Mouse (Mus musculus): ENCODE measurements around the gene Slc22a17. TPM values are rescaled to one million over a fixed set of nuclear protein-coding genes. Genes with fewer than 3 reads are reported as not detected.
A peak's percentile ranks its signal among the peaks of the same experiment; 100 is the strongest.

The Slc22a17 gene
- polyA plus RNA-seq, 1 experiment from 2014 or later: 52.4 TPM

GRCm38 (mm10) chr14:54936831-54937160 is 23.9 kb upstream of the Slc22a17 start:
- peaks cover 16% of the 10 kb centered on the region for H3K36me3 ChIP-seq
- no peak overlapping the region for H3K4me3 ChIP-seq
- peaks cover 9% of the 10 kb centered on the region for H3K27me3 ChIP-seq (ENCODE audit: insufficient read depth, poor library complexity, severe bottlenecking)
- no peak overlapping the region for H3K27ac ChIP-seq
- H3K4me1 ChIP-seq: peaks cover 22% of the 10 kb centered on the region
- no peaks in the 10 kb centered on the region for H3K9me3 ChIP-seq
- 30% methylated on average over 6 of the region's 6 CpGs for WGBS
- DNase-seq (ENCODE audit: low spot score): no peak

- WGBS: 34% methylated on average over 8 of the region's 8 CpGs
- H3K27ac ChIP-seq: peak within 1 kb of the TSS; percentile 62
- DNase-seq (ENCODE audit: low spot score): no peak
- peaks cover 22% of the 10 kb centered on the region for H3K4me1 ChIP-seq
- H3K4me3 ChIP-seq: 0 out of 2 replicates have a peak within 1 kb of the TSS, but pooled peaks have one; percentile 9
- no peaks in the 10 kb centered on the region for H3K9me3 ChIP-seq
- H3K36me3 ChIP-seq: peaks cover 10% of the 10 kb centered on the region
- peaks cover 9% of the 10 kb centered on the region for H3K27me3 ChIP-seq (ENCODE audit: insufficient read depth, poor library complexity, severe bottlenecking)
These were observed 23.2 kb upstream of the Slc22a17 start, which contains the start of gene Cmtm5 for GRCm38 (mm10) chr14:54935904-54936830. TSS of gene Cmtm5 (plus strand) at chr14:54936261.

- WGBS: 34% methylated on average over 6 of the region's 6 CpGs
- H3K27ac ChIP-seq: no peak within 1 kb of the TSS
- H3K4me3 ChIP-seq: no peak within 1 kb of the TSS
- peaks cover 34% of the 10 kb centered on the region for H3K4me1 ChIP-seq
- no peak for DNase-seq (ENCODE audit: low spot score)
- H3K27me3 ChIP-seq (ENCODE audit: insufficient read depth, poor library complexity, severe bottlenecking): peaks cover 20% of the 10 kb centered on the region
- H3K9me3 ChIP-seq: no peaks in the 10 kb centered on the region
- no peaks in the 10 kb centered on the region for H3K36me3 ChIP-seq
These were observed 19.8 kb upstream of the Slc22a17 start, which contains the start of gene Il25 for GRCm38 (mm10) chr14:54932645-54933150. TSS of gene Il25 (plus strand) at chr14:54932695.

- Histone ChIP-seq H3K27me3 (ENCODE audit: insufficient read depth, poor library complexity, severe bottlenecking) (peaks cover 28% of the 10 kb centered on the region; the same call in 1 of the 2 replicates), H3K4me1 (peaks cover 45% of the 10 kb centered on the region), H3K4me3 (no peak overlapping the region), H3K9me3 (no peaks in the 10 kb centered on the region), H3K36me3 (no peaks in the 10 kb centered on the region), H3K27ac (no peak overlapping the region)
- no peak for DNase-seq (ENCODE audit: low spot score)
- WGBS: 26% methylated on average over 2 of the region's 2 CpGs
These were observed 17.5 kb upstream of the Slc22a17 start for GRCm38 (mm10) chr14:54930431-54930830.

DNA sequence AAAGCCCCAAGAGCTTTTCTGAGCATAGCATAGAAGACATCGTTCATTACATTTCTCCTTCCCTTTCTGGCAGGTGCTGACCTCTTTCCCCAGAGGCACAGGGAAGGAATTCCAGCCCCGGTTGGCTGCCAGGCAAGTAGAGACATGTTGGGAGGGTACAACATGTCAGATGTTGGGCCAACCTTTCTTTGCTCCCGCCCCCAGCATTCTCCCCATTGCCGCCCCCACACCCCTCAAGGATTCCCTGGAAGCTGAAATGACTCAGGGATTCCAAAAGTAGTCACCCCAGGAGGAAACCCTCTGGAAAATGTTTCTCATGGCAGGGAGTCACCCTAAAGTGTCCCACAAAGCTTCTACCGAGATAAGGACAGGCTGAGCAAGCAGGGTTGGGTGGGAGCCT is 16.9 kb upstream of the Slc22a17 start:
- Histone ChIP-seq H3K4me3 (no peak overlapping the region), H3K4me1 (peaks cover 47% of the 10 kb centered on the region), H3K9me3 (no peaks in the 10 kb centered on the region), H3K36me3 (no peaks in the 10 kb centered on the region), H3K27ac (no peak overlapping the region), H3K27me3 (ENCODE audit: insufficient read depth, poor library complexity, severe bottlenecking) (peaks cover 28% of the 10 kb centered on the region; the same call in 1 of the 2 replicates)
- DNase-seq (ENCODE audit: low spot score): no peak
- WGBS: 67% methylated on average over 5 of the region's 5 CpGs

- Histone ChIP-seq H3K9me3 (no peaks in the 10 kb centered on the region), H3K4me3 (peak overlapping the region; percentile 72), H3K36me3 (peaks cover 4% of the 10 kb centered on the region), H3K4me1 (peaks cover 53% of the 10 kb centered on the region), H3K27me3 (ENCODE audit: insufficient read depth, poor library complexity, severe bottlenecking) (peaks cover 26% of the 10 kb centered on the region; the same call in 1 of the 2 replicates), H3K27ac (peak overlapping the region; percentile 95)
- DNase-seq (ENCODE audit: low spot score): no peak
- 12% methylated on average over 7 of the region's 7 CpGs for WGBS
These were observed 14.4 kb upstream of the Slc22a17 start for GRCm38 (mm10) chr14:54927296-54927695.

DNA sequence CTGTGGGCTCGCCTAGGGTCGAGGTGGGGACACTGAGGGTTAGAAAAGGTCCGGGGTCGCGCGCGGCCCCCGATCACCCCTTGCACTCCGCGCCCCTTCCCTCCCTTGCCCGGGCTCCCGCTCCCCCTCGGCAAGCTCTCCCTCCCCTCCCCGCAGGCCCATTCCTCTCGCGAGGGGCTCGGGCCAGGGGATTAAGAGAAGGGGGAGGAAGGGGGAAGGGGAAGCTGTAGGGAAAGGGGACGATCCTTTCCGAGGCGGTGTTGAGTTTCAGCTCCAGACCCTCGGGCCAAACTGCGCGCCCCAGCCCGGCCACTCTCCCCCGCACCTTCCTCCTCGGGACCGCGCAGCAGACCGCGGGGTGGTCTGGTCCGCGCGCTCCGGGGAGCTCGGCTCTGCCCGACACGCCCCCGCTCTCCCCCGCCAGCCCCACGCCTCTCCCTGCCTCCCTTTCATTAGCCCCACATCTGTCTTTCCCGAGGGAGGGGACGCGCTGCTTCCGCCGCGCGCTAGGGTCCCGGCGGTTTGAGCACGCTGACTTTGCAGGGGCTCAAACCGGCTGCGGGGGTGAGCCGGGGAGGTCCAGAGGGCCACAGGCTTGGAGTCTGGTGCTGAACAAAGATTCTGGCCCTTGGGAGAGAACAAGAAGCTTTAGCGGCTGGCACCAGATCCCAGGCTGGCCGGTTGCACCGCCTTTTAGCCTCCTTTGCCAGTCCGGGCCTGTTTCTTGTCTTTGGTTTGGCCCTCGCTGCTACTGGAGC is 13.6 kb upstream of the Slc22a17 start:
- peaks cover 12% of the 10 kb centered on the region for H3K36me3 ChIP-seq
- H3K9me3 ChIP-seq: 0 out of 2 replicates have a peak, but pooled peaks cover under 1% of the 10 kb centered on the region
- under 1% methylated on average over 48 of the region's 58 CpGs for WGBS
- H3K27me3 ChIP-seq (ENCODE audit: insufficient read depth, poor library complexity, severe bottlenecking): peaks cover 26% of the 10 kb centered on the region; the same call in 1 of the 2 replicates
- H3K4me1 ChIP-seq: peaks cover 53% of the 10 kb centered on the region
- peak overlapping the region; percentile 72 for H3K4me3 ChIP-seq
- H3K27ac ChIP-seq: peak overlapping the region; percentile 95
- no peak for DNase-seq (ENCODE audit: low spot score)

GRCm38 (mm10) chr14:54925349-54926342 is 12.7 kb upstream of the Slc22a17 start, which contains the start of gene Efs:
TSS of gene Efs (minus strand) at chr14:54926126.
- H3K4me3 ChIP-seq: peak within 1 kb of the TSS; percentile 72
- WGBS: 3% methylated on average over 57 of the region's 57 CpGs
- peak; percentile 87 for DNase-seq (ENCODE audit: low spot score)
- peaks cover 53% of the 10 kb centered on the region for H3K4me1 ChIP-seq
- H3K9me3 ChIP-seq: peaks cover 9% of the 10 kb centered on the region; the same call in 1 of the 2 replicates
- H3K27me3 ChIP-seq (ENCODE audit: insufficient read depth, poor library complexity, severe bottlenecking): peaks cover 26% of the 10 kb centered on the region; the same call in 1 of the 2 replicates
- peaks cover 21% of the 10 kb centered on the region for H3K36me3 ChIP-seq
- peak within 1 kb of the TSS; percentile 95 for H3K27ac ChIP-seq

- peak; percentile 90 for DNase-seq (ENCODE audit: low spot score)
- Histone ChIP-seq H3K27ac (peak overlapping the region; percentile 95), H3K9me3 (peaks cover 9% of the 10 kb centered on the region; the same call in 1 of the 2 replicates), H3K36me3 (peaks cover 30% of the 10 kb centered on the region), H3K27me3 (ENCODE audit: insufficient read depth, poor library complexity, severe bottlenecking) (peaks cover 26% of the 10 kb centered on the region; the same call in 1 of the 2 replicates), H3K4me3 (peak overlapping the region; percentile 72), H3K4me1 (peaks cover 45% of the 10 kb centered on the region)
- 20% methylated on average over 7 of the region's 7 CpGs for WGBS
These were observed 11.9 kb upstream of the Slc22a17 start for GRCm38 (mm10) chr14:54924641-54925348.

DNA sequence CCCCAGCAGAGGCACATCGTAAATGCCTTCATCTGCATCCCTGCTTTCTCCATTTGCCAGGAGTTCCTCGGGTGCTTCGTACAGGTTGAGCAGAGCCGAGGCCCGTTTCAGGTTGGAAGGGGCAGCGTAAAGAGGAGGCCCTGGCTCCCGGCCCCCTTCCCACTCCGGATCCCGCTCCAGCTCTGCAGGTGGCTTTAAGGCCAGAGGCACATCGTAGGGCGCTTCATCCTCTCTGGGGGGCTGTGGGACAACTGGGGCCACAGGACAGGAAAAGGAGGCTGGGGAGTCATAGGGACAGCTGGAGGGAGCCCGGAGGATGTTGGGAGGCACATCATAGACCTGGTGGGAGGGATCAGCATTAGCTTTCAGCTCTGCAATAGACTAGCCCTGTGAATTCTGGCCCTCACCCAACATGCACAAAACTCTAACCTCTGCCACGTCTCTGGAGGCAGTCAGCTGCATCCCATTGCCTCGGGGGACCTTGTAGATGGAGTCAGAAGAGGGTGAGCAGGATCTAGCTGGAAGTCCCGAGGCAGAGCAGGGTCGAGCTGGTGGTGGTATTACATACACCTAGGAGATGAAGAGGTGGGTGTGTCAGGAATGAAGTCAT is 7.2 kb upstream of the Slc22a17 start:
- Histone ChIP-seq H3K36me3 (peaks cover 70% of the 10 kb centered on the region), H3K27ac (no peak overlapping the region), H3K4me3 (no peak overlapping the region), H3K27me3 (ENCODE audit: insufficient read depth, poor library complexity, severe bottlenecking) (0 out of 2 replicates have a peak, but pooled peaks cover 3% of the 10 kb centered on the region), H3K4me1 (peaks cover 16% of the 10 kb centered on the region), H3K9me3 (peaks cover 9% of the 10 kb centered on the region; the same call in 1 of the 2 replicates)
- no peak for DNase-seq (ENCODE audit: low spot score)
- WGBS: 91% methylated on average over 16 of the region's 16 CpGs

- H3K4me1 ChIP-seq: peaks cover 34% of the 10 kb centered on the region
- H3K36me3 ChIP-seq: peaks cover 46% of the 10 kb centered on the region
- H3K9me3 ChIP-seq: no peaks in the 10 kb centered on the region
- peak overlapping the region; percentile 90 for H3K27ac ChIP-seq
- no peaks in the 10 kb centered on the region for H3K27me3 ChIP-seq (ENCODE audit: insufficient read depth, poor library complexity, severe bottlenecking)
- peak overlapping the region; percentile 85 for H3K4me3 ChIP-seq
- 16% methylated on average over 10 of the region's 10 CpGs for WGBS
- no peak for DNase-seq (ENCODE audit: low spot score)
These were observed 411 bp upstream of the Slc22a17 start for GRCm38 (mm10) chr14:54913343-54913742.
